Mouse (Mus musculus) hindbrain, embryonic 13.5 days (tissue): ENCODE results near the gene Sept8. TPM values are rescaled to one million over a fixed set of nuclear protein-coding genes. Genes with fewer than 3 reads are reported as not detected.

Source experiments
- ATAC-seq: fragments of 200-750 bp; cut with Nextera tagmentation; 2 replicates; pipeline ENCODE4 v1.8.0; 2017; ENCODE audit warnings: moderate TSS enrichment; ENCODE audit not compliant: low FRiP score
- H3K27ac ChIP-seq: fragments of 300-500 bp; sonication (generic); 2 replicates; pipeline ENCODE4 v1.5.1; 2015; ENCODE audit warnings: inconsistent platforms, mild to moderate bottlenecking, moderate library complexity
- H3K27me3 ChIP-seq: fragments of 300-500 bp; sonication (generic); 2 replicates; pipeline ENCODE4 v1.6.1; 2015; ENCODE audit warnings: mild to moderate bottlenecking, inconsistent platforms
- H3K36me3 ChIP-seq: fragments of 300-500 bp; sonication (generic); 2 replicates; pipeline ENCODE4 v1.6.1; 2015; ENCODE audit warnings: mild to moderate bottlenecking, inconsistent platforms
- H3K4me1 ChIP-seq: fragments of 300-500 bp; sonication (generic); replicated peaks from 2 replicates; pipeline ENCODE4 v1.6.1; 2015; ENCODE audit warnings: inconsistent platforms
- H3K4me2 ChIP-seq: fragments of 300-500 bp; sonication (generic); 2 replicates; pipeline ENCODE4 v1.6.1; 2015; ENCODE audit warnings: inconsistent platforms, mild to moderate bottlenecking, moderate library complexity
- H3K4me3 ChIP-seq: fragments of 300-500 bp; sonication (generic); 2 replicates; pipeline ENCODE4 v1.5.1; 2015; ENCODE audit warnings: mild to moderate bottlenecking, inconsistent platforms
- H3K9ac ChIP-seq: fragments of 300-500 bp; sonication (generic); 2 replicates; pipeline ENCODE4 v1.6.1; 2015; ENCODE audit warnings: mild to moderate bottlenecking, inconsistent platforms
- H3K9me3 ChIP-seq: fragments of 300-500 bp; sonication (generic); 2 replicates; pipeline ENCODE4 v1.6.1; 2016; ENCODE audit warnings: inconsistent platforms
- WGBS: fragments of 180-500 bp; shearing (Covaris S2); methylation state at CpG from one replicate; pipeline ENCODE4 v1.1.7; 2015; 5-methylcytosine and 5-hydroxymethylcytosine counted together
- polyA plus RNA-seq: library from polyadenylated mRNA; unstranded; fragments of >200 nt; fragmentation: Nextera tagmentation; extraction: Ambion mirVana; gene quantifications from 2 replicates; pipeline ENCODE4 v1.2.1, GENCODE M21; 2015

Sept8 gene
- polyA plus RNA-seq, 1 experiment from 2014 or later = 17.3 TPM

DNA sequence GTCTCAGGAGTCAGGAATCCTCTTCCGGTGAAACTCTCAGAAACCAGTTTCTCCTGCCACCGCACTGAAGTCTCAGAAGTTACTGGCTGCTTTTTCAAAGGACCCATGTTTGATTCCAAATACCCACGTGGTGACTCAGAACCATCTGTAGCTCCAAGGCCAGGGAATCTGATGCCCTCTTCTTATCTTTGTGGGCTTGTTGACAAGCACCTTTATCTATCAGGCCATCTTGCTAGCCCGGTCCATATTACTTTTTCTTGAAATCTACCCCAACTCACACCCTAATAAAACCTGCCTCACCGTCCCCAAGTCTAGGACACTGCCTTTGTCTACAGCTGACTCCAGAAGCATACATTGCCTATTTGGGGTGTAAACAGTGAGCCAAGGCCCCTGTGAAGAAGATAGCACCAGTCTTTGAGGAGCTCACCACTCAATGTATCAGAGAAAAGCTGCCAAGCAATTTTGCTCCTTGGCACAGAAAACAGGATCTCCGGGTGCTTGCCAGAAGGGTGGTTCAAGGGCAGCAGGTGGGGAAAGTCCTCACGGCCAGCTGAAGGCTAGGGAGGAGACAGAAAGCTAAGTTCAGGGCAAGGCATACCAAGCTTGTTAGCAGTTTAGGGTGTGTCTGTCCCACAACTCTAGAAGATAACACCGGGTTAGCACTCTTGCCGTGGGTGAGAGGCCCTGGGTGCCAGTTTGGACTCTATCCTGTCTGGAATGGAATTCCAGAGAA is 35.7 kb upstream of the Sept8 start:
- peaks cover 91% of the 10 kb centered on the region for H3K27me3 ChIP-seq
- peaks cover 31% of the 10 kb centered on the region for H3K4me1 ChIP-seq
- whole genome bisulfite sequencing = 77% methylated on average over 9 of the region's 9 CpGs
- no peaks in the 10 kb centered on the region for H3K9me3 ChIP-seq
- H3K27ac ChIP-seq = no peak overlapping the region
- no peak overlapping the region for H3K4me2 ChIP-seq
- H3K9ac ChIP-seq = no peak overlapping the region
- ATAC-seq = no peak
- H3K4me3 ChIP-seq = no peak overlapping the region
- no peaks in the 10 kb centered on the region for H3K36me3 ChIP-seq

DNA sequence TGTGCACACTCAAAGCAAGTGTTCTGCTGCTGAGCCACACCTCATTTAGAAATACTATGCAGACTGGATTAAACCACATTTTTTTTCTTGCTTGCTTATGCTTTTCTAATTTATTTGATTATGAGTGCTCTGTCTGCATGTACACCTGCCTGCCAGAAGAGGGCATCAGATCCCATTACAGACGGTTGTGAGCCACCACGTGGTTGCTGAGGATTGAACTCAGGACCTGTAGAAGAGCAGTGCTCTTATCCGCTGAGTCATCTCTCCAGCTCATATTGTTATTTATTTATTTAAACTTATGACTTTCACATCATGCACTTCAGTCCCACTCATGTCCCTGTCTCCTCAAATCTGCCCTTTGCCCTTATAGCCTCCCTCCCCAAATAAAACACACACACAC is 33.3 kb upstream of the Sept8 start:
- Histone ChIP-seq H3K4me3 (no peak overlapping the region), H3K9ac (no peak overlapping the region), H3K36me3 (no peaks in the 10 kb centered on the region), H3K4me1 (peaks cover 13% of the 10 kb centered on the region), H3K9me3 (no peaks in the 10 kb centered on the region), H3K27me3 (peaks cover 80% of the 10 kb centered on the region), H3K27ac (no peak overlapping the region), H3K4me2 (no peak overlapping the region)
- no peak for ATAC-seq
- WGBS = 44% methylated on average over 3 of the region's 3 CpGs

DNA sequence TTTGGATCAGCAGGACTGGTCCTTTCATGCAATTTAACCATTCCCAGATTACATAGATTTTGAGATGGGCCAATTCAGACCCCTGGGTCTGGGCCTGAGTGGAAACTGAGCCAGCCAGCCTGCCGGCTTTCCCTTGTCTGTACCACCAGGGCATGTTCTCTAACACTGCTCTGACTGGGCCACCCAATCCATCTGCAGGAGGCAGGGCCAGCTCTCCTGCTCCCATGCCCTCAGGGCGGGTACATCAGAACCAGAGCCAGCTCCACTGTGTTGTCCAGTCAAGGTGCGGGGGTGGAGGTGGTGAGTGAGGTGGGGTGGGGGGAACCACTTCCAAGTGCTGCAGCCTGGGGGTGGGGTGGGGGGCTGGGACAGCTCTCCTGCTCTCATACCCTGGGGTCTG is 32.7 kb upstream of the Sept8 start:
- Histone ChIP-seq H3K36me3 (no peaks in the 10 kb centered on the region), H3K4me1 (peaks cover 13% of the 10 kb centered on the region), H3K27ac (no peak overlapping the region), H3K9ac (no peak overlapping the region), H3K9me3 (no peaks in the 10 kb centered on the region), H3K4me2 (no peak overlapping the region), H3K4me3 (no peak overlapping the region), H3K27me3 (peaks cover 75% of the 10 kb centered on the region)
- 0 out of 2 replicates have a peak, but pooled peaks have one; percentile 17 for ATAC-seq
- WGBS = 58% methylated on average over 3 of the region's 3 CpGs

DNA sequence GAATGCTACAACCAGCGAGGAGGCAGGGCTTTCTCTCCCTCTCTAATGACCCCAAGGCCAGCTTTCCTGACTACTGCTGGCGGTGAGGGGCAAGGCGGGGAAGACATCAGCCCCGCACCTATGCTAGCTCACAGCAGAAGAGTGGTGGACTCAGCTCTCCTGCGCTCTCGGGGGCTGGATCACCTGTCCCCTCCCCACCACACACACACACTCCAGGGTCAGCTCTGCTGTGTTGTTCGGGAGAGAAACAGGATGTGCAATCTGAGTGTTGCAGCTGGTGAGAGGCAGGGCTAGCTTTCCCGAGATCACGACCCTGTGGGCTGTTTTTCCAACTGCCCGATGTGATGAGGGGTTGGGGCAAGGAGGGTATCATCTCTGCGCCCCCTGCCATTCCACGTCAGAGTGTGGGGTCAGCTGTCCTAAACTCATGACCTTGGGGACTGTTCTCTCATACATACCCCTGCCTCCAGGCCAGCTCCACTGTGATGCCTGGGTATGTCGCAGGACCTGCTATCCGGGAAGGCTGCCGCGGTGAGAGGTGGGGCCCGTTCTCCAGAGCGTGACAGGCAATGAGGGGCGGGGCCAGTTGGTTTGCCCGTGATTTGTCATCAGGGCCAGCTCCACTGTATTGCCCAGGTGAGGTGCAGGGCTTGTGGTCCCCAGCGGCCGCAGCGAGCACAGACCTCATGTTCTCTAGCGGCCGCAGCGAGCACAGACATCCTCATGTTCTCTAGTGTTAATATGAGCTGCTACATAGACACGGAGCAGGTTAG is 32.0 kb upstream of the Sept8 start:
- peak; percentile 46; the same call in 1 of the 2 replicates for ATAC-seq
- Histone ChIP-seq H3K27me3 (peaks cover 68% of the 10 kb centered on the region), H3K4me2 (peak overlapping the region; percentile 51), H3K4me3 (peak overlapping the region; percentile 23), H3K27ac (no peak overlapping the region), H3K9me3 (no peaks in the 10 kb centered on the region), H3K4me1 (peaks cover 16% of the 10 kb centered on the region), H3K9ac (peak overlapping the region; percentile 46; the same call in 1 of the 2 replicates), H3K36me3 (no peaks in the 10 kb centered on the region)
- WGBS = 15% methylated on average over 27 of the region's 27 CpGs

DNA sequence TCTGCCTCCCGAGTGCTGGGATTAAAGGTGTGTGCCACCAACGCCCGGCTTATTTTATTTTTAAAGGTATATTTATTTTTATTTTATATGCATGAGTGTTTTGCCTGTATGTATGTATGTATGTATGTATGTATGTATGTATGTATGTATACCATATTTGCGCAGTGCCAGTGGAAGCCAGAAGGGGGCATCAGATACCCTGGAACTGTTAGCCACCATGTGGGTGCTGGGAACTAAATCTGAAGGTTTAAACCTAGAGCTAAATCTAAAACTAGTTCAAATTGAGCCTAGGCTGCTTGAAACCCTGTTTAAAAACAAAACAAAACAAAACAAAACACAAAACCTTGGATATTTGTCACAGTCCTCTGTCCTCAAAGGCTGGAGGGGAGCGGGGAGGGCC is 30.1 kb upstream of the Sept8 start:
- H3K27me3 ChIP-seq = peaks cover 51% of the 10 kb centered on the region
- 97% methylated on average over 5 of the region's 5 CpGs for WGBS

DNA sequence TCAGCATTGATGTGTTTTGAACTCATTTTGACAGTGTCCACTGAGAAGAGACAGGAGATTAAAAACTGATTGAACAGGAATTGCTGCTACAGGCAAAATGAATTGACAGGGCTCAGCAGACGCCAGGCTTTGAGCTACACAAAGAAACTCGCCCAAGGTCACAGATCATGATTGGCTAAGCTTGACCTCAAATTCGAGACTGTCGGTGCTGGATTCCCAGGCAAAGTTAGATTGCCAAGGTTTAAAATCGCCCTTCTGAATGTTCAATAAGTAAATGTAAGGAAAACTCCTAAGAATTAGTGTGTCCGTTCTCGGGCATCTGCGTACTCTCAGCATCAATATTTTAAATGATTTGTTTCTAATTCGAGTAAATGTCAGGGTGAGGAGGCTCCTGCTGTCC is 29.6 kb upstream of the Sept8 start:
- Histone ChIP-seq H3K4me2 (no peak overlapping the region), H3K27me3 (peaks cover 50% of the 10 kb centered on the region), H3K36me3 (no peaks in the 10 kb centered on the region), H3K4me3 (no peak overlapping the region), H3K27ac (no peak overlapping the region), H3K9me3 (no peaks in the 10 kb centered on the region), H3K4me1 (peaks cover 26% of the 10 kb centered on the region), H3K9ac (no peak overlapping the region)
- no peak for ATAC-seq
- 61% methylated on average over 9 of the region's 9 CpGs for WGBS

More for the DNA sequence above, 30.1 kb upstream of the Sept8 start:
- ATAC-seq = no peak
- Histone ChIP-seq H3K27ac (no peak overlapping the region), H3K4me3 (no peak overlapping the region), H3K9ac (no peak overlapping the region), H3K4me2 (no peak overlapping the region), H3K36me3 (no peaks in the 10 kb centered on the region), H3K4me1 (peaks cover 25% of the 10 kb centered on the region), H3K9me3 (no peaks in the 10 kb centered on the region)

DNA sequence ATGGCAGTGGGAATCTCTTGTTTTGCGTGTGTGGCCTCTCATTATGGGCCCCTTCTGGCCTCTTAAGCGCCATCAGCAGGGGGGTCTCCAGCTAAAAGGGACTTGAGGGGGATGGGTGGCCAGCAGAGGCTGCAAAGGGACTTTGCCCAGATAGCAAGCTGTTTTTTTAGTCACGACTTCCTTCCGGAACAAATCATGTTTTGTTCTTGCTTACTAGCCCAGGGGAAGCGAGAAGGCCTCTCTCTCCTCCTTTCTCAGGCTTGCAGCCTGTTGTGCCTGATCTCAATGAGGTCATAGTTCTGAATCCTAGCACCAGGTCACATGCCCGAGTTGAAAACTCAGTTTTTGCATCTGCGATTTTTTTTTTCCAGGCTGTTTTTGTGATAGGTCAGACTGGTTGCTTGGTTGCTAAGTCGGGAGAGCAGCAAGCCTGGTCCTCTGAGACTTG is 27.1 kb upstream of the Sept8 start:
- no peak overlapping the region for H3K4me2 ChIP-seq
- no peaks in the 10 kb centered on the region for H3K36me3 ChIP-seq
- H3K4me1 ChIP-seq = peaks cover 35% of the 10 kb centered on the region
- peak overlapping the region; percentile 44; the same call in 1 of the 2 replicates for H3K27ac ChIP-seq
- H3K9ac ChIP-seq = no peak overlapping the region
- no peak overlapping the region for H3K4me3 ChIP-seq
- ATAC-seq = 0 out of 2 replicates have a peak, but pooled peaks have one; percentile 46
- 6% methylated on average over 8 of the region's 8 CpGs for whole genome bisulfite sequencing
- H3K9me3 ChIP-seq = no peaks in the 10 kb centered on the region
- peaks cover 32% of the 10 kb centered on the region for H3K27me3 ChIP-seq

DNA sequence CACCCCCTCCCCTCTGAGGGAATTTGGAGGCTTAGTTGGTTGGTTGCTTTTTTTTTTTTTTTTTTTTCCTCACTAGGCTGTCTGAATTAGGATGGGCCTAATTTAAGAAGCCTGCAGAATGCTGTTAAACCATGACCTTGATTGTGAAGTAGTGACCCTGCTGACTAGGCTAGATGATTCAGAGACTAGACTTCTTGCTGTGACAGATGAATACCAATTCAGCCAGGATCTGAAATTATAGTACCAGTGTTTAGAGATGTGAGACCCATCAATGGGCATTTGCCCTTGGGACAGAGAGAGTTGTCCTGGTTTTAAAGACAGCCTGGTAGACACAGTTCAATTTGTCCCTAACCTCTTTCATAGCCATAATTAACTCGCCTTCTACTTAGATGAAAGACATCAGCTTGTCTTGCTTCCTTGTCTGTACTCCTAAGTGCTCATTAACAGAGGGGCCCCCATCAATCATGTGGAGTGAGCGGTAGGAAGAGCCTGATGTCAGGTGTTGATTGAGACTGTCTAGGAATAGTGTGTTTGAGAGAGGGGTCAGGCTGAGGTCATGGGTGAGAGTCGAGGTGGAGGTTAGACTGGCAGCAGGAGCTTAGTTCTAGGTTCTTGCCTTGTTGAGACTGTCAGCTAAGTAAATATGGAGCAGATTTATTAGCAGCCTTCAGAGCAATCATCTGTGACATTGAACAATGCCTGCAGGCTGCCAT is 25.7 kb upstream of the Sept8 start:
- H3K27ac ChIP-seq = no peak overlapping the region
- 8% methylated on average over 3 of the region's 3 CpGs for WGBS
- no peak for ATAC-seq
- H3K4me2 ChIP-seq = no peak overlapping the region
- no peaks in the 10 kb centered on the region for H3K36me3 ChIP-seq
- H3K9ac ChIP-seq = no peak overlapping the region
- H3K27me3 ChIP-seq = peaks cover 29% of the 10 kb centered on the region
- no peaks in the 10 kb centered on the region for H3K9me3 ChIP-seq
- H3K4me3 ChIP-seq = no peak overlapping the region
- peaks cover 29% of the 10 kb centered on the region for H3K4me1 ChIP-seq

DNA sequence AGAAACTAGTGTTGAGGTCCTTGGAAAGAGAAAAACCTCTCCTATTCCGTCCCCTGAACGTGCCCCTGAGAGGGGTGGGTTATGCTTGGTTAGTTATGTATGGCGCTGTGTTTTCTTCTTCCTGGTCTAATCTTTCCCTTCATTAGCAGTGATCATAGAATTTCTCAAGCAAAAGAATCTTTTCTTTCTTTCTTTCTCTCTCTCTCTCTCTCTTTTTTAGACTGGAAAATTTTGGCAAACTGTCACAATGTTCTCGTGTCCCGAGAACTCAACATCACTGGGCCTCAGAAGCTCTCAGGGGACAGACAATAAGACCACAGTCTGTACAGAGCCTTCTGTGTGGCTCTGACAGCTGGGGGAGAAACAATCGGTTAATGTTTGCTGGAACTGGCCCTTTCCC is 23.6 kb upstream of the Sept8 start:
- H3K27ac ChIP-seq = 0 out of 2 replicates have a peak overlapping the region, but pooled peaks have one; percentile 30
- H3K4me1 ChIP-seq = peaks cover 29% of the 10 kb centered on the region
- H3K4me2 ChIP-seq = no peak overlapping the region
- H3K36me3 ChIP-seq = no peaks in the 10 kb centered on the region
- H3K9ac ChIP-seq = no peak overlapping the region
- peaks cover 37% of the 10 kb centered on the region for H3K27me3 ChIP-seq
- H3K4me3 ChIP-seq = no peak overlapping the region
- no peak for ATAC-seq
- no peaks in the 10 kb centered on the region for H3K9me3 ChIP-seq
- 19% methylated on average over 6 of the region's 6 CpGs for WGBS

DNA sequence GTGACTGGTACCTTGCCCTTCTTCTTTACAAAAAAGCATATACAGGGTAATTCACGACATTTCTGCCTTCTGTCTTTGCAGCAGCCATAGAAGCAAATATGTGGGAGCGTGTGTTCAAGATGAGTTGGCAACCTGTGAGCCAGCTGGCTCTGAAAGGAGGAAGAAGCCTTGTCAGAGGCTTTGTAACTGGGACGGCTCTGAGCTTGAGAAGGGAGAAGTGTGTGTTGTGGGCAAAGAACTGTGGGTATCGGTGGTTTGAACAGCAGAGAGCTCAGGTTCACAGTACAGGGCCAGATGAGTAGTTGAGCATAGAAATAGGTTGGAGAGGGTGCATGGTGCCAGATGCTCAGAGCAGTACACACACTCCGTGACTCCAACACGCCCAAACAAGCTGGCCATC is 22.1 kb upstream of the Sept8 start:
- Histone ChIP-seq H3K36me3 (no peaks in the 10 kb centered on the region), H3K27ac (no peak overlapping the region), H3K9ac (no peak overlapping the region), H3K4me3 (no peak overlapping the region), H3K9me3 (no peaks in the 10 kb centered on the region), H3K4me2 (no peak overlapping the region), H3K27me3 (peaks cover 49% of the 10 kb centered on the region), H3K4me1 (peaks cover 31% of the 10 kb centered on the region)
- ATAC-seq = no peak
- 71% methylated on average over 6 of the region's 6 CpGs for WGBS

DNA sequence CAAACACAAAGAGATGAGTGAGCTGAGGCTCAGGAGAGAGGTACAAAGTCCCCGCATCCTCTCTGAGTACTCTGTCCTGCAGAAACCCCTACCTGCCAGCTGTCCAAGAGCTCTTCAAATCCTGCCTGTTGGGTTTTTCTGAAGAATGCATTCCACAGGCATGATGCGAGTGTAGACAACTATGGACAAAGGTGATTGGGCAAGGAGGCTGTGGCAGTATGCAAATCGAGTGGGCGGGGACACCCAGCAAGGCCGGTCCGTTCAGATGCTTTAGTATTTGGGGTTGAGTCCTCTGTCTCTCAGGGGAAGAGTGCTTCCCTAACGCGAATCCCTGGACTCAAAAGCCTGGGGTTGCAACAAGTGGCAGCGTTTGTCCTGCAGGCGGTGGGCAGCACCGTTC is 18.5 kb upstream of the Sept8 start:
- Histone ChIP-seq H3K9ac (no peak overlapping the region), H3K4me2 (no peak overlapping the region), H3K27me3 (peaks cover 67% of the 10 kb centered on the region), H3K4me1 (peaks cover 22% of the 10 kb centered on the region), H3K36me3 (no peaks in the 10 kb centered on the region), H3K4me3 (no peak overlapping the region), H3K27ac (no peak overlapping the region), H3K9me3 (no peaks in the 10 kb centered on the region)
- 10% methylated on average over 11 of the region's 11 CpGs for WGBS
- ATAC-seq = no peak
